Mouse (Mus musculus) retina, embryonic 14.5 days (tissue): ENCODE measurements around the gene Mettl7a1.
"Not testable (repeated sequence)": the region's sequence is repeated elsewhere in the genome, so short reads cannot be mapped to it uniquely, and the experiment has no call there.

Source experiments
- DNase-seq: peaks from one replicate; pipeline ENCODE4 v3.0.0-alpha.2; 2015; ENCODE audit warnings: low spot score

The Mettl7a1 gene

DNA sequence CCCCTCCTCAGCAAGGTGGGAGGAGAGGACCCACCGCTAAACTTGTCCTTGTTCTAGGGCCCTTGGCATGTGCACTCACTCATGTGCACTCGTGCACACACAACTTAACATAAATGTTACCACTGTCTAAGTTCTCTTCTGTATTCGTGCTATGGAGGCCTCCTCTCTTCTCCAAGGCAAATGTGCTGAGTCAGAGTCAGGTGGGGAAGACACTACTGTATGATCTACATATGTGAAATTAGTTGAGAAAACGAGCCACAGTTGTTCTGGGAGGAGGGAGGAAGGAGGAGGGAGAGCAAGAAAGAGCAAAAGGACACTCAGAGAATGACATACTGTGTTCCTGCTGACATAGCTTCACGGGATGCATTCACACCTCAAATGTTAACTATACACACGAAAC is 3.4 kb upstream of the Mettl7a1 start:
- DNase-seq, result no peak

DNA sequence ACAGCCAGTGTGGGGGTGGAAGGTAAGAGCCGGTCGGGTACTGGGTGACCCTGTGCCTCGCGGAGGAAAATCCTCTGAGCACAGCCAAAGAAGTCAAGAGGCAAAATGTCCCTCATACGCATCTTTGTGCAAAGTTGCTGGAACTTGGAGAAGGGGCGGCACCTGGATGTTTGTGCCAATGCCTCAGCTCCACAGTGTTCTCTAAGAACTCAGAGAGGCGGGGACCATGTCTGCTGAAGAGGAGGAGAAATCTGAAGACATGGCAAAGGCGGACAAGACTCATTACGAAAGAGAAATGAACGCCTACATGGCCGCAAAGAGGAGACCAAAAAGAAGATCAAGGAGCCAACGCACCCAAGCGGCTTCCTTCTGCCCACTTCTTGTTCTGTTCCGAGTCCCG is 2.4 kb upstream of the Mettl7a1 start:
- no peak for DNase-seq

DNA sequence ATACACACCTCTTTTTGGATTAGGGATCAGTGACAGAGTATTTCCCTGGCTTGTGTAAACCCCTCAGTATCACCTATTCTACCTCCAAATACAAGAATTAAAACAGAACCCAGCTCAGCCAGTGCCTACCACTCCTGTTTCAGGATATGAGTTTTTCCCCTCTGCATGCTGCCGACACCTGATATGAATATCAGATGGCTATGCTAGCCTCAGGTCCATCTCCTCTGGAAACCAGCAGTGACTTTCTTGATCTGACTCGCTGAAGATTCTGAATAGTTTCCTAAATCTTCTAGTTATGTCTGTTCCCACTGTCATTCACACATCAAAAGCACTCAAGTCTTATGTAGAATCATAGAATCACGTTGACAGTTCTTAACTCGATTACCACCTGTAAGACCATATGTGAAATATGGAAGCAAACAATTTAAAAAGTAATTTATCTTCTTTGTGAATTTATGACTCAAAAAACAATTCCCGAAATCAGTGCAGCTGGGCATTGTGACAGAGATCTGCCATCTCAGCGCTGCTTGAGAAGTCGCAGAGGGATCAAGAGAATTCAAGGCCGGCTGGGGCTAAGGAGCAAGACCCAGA is 417 bp upstream of the Mettl7a1 start:
- no peak for DNase-seq

DNA sequence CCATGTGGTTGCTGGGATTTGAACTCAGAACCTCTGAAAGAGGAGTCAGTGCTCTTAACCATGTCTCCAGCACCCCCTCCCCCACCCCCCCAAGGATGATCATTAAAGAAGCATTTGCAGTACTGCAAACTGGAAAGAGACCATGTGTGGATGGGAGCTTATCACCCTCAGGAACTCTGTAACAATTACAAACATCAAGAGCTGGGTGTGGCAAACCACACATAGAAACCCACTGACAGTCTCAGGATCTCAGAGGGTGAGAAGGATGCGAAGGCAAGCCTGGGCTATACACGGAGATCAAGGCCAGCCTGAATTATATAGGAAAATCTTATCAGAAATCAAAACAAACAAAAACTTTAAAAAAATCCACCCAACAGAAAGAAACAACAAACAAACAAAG is 2.3 kb downstream of the Mettl7a1 start:
- no peak for DNase-seq

DNA sequence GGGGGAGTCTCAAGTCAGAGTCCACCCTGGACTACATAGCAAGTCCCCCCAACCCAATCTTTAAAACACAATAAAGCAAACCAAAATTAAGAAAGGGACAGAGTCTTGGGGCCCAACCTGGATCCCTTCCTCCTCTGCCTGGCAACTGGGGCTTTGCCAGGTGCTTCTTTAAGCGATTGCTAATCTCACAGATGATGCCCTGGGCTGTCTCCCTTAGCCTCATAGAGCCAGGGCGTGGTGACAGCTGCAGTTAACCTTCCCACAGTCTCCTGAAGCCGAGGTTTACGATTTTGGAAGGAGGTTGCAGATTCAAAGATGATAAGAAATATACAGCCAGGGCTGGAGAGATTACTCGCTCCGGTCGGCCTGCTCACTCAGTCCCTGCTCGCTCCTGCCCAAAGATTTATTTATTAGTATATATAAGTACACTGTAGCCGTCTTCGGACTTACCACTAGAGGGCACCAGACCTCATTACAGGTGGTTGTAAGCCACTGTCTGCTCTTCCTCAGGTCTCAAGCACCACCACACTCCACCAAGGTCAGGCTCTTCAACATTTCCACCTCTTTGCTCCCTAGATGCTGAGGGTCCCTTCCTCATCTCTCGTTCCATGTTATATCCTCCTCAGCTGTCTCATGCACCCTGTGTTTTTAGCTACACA is 3.6 kb downstream of the Mettl7a1 start:
- DNase-seq, result peak; percentile 73

DNA sequence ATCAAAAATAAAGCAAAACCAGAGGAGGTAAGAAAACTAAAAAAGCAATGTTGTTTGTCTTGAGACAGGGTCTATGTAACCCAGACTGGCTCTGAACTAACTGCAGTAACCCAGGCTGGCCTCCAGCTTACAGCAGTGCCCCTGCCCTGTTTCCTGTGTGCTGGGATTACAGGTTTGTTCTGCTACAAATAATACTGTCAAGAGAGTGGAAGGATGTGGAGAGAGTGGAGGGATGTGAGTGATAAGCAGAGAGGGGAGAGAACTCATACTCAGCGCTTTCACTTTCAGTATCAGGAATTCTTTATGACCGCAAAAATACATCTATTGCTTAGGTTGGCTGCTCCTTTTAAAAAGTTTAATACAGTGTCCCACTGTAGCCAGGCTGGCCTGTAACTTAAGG is 8.4 kb downstream of the Mettl7a1 start:
- DNase-seq, result no peak

DNA sequence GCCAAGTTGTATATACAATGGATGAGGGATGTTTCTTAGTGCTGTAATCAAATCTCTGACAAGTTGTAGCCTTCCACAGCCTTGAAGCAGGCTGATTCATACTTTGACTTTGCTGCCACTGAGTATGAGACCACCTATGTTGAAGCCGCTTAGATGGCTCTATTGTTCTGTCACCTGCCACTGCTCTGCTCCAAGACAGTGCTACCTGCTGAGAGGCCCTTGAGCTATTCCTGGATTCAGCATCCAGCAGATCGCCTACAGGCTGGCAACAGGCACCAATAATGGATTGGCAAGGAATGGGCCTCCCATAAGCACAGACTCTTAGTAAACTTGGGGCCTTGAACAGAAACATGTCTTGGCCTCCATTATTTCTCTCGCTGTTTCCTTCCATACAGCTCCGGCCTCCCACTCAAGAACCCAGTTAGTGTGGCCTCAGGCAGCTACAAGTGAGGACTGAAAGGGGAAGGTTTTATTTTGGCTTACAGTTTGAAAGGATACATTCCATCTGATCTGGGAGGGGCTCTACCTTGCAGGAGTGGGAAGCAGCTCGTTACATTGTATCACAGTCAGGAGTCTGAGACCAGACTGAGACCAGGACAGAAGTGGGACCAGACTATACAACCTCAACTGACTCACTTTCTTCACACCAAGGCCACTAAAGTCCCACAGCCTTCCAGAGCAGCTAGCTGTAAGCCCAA is 10.7 kb downstream of the Mettl7a1 start:
- peak; percentile 0 for DNase-seq

DNA sequence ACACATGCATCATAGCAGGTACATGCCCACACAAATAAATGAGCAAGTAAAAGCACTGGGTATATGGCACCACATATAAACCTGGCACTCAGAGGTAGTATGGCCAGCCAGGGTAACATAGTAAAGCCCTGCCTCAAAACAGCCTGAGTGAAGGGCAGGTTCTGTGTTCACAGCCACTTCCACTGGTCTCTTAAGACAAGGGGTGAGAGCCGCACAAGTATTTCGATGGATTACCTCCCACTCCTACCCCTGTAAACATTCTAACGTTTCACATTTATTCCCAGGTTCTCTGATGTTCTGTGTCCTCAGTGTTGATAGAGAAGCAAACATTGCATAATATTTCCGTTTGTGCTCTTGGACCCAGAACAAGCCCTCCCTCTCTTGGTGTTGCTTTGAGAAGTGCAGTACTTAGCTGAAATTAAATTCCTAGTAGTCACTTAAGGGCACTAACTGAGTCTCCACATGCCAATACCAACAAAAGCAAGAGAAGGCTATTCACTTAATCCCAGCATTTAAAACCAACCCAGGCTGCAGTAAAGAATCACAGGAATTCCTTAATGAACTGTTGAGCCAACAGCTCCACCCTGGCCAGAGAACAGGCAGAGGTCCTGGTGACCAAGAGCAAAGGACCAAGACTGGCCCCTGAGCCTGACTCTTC is 14.2 kb downstream of the Mettl7a1 start:
- peak; percentile 0 for DNase-seq

DNA sequence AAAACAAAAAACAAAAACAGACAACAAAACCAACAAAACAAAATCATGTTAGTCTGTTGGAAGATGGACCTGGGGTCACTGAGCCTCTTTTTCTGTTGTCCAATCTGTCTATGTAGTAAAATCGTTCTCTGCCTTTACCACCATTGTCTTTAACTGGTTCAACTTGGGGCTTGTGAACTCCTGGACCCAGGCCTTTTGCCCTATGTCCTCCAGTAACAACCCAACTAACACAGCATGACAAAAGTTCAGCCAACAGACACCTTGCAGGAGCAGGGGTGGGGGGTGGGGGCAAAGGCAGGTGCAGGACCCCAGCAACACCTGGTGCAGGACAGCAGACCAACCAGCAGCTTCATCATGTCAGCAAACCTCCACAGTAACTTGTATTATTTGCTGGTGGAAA is 15.9 kb downstream of the Mettl7a1 start:
- peak; percentile 1 for DNase-seq

DNA sequence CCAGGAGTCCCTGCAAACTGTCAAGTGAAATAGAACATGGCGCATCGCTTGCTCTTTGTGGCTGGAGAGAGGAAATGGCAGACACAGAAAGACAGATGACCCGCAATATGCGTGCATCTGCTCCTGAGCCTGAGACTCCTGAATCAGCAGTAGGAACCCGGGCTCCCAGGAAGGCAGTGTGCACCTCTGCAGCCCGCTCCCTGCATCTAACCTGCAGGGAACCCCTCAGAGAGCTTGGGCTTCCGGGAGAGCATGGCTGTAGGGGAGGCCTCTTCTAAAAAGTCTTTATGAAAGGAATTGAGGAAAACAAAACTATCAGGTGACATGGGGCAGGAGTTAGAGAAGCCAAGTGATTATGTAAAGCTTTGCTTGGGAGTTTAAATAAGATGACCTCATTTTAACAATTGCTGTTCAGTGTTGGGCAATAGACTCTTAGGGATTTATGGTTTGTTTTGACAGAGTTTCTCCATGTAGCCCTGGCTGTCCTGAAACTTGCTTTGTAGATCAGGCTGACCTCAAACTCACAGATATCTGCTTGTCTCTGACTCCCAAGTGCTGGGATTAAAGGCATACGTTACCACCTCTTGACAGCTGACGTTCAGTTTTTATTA is 16.5 kb downstream of the Mettl7a1 start:
- peak; percentile 0 for DNase-seq

DNA sequence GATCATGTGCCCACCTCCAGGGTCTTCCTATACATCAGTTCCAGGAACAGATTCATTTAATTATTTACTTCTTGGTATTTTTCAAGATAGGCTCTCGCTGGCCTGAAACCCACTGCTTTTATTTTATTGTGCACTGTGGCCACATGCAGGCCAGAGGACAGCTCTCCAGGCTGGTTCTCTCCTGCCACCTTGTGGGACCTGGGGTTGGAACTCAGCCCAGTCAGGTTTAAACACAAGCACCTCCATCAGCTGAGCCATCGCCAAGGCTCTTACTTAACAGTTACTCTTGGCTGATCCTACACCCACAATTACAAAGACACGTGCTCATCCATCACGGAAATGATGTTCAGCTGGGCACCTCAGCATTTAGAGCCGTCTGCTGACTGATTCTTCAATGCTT is 17.2 kb downstream of the Mettl7a1 start:
- DNase-seq, result peak; percentile 10

DNA sequence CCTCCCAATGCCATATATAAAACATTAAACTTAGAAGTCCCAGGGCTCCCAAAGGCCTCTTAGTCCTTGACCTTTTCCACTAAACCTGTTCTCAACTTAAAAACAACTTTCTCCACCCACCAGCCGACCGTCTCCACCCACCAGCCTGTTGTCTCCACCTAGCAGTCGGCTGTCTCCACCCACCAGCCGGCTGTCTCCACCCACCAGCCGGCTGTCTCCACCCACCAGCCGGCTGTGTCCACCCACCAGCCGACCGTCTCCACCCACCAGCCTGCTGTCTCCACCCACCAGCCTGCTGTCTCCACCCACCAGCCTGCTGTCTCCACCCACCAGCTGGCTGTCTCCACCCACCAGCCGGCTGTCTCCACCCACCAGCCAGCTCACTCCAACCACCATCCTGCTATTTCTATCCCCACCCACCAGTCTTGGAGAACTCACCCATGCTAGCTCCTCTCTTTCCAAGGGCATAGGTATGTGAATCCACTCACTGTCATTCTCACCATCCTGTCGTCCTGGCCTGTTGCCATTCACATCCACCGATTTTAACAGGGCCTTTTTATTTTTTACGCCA is 20.2 kb downstream of the Mettl7a1 start:
- DNase-seq, result peak; percentile 0

DNA sequence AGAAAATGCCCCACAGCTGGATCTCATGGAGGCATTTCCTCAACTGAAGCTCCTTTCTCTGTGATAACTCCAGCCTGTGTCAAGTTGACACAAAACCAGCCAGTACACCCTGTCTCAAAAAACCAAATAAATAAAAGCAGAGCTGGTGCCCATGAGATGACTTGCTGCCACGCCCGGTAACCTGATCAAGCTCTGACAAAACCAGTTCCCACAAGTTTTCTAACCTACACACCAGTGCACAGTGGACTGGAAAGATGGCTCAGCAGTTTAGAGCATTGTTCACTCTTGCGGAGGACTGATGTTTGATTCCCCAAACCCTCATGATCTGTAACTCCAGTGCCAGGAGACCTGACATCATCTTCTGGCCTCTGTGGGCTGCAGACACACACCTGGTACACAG is 21.3 kb downstream of the Mettl7a1 start:
- no peak for DNase-seq

DNA sequence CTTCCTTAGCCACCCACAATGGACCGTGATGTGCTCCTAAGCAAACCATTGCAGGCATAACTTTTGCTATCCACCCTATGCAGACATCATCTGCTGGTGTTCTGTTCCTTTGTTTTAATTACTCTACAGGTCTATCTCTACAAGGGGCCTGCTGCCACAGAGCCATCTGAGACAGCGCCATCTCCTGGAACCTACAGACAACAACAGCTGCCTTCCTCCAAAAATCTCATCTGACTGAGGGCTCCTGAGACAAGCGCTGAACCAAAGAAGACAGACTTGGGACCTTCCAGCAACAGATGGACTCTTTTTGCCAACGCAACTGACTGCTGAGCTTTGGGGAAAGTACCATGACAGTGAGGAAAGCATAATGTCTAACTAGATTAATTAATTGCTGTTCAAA is 24.1 kb downstream of the Mettl7a1 start:
- not testable (repeated sequence) for DNase-seq

DNA sequence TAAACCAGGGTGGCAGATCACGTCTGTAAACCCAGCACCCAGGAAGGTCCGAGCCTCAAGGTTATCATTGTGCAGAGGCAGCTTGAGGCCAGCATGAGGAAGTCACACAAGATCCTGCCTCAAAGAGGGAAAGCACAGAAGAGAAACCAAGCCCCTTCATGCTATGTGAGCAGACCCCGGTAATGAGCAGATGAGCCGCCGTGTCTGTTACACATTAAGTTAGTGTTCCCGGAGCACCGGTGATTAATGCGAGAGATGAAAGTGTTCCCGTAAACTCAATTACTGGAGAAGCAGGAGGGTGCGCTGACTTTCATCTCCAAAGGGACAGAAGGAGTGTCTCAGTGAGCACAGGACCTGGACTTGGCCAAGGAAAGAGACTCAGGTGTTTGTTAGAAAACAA is 25.4 kb downstream of the Mettl7a1 start:
- DNase-seq, result not testable (repeated sequence)

DNA sequence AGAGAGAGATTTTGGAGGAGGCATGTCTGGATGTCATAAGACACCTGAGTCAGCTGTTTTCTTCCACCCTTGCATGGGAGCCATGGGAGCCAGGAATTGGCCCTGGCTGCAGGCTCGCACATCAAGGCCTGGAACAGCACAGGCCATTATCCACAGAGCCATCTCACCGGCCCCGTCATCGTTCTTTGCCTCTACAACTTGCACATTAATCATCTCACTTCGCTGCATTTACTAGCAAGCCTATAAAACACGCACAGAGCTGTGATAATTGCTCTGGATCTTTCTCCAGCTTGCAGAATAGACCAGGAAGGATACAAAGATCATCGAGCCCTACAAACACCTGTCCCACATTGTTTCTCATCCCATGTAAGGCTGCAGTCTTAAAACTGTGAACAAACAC is 26.8 kb downstream of the Mettl7a1 start:
- DNase-seq, result no peak

DNA sequence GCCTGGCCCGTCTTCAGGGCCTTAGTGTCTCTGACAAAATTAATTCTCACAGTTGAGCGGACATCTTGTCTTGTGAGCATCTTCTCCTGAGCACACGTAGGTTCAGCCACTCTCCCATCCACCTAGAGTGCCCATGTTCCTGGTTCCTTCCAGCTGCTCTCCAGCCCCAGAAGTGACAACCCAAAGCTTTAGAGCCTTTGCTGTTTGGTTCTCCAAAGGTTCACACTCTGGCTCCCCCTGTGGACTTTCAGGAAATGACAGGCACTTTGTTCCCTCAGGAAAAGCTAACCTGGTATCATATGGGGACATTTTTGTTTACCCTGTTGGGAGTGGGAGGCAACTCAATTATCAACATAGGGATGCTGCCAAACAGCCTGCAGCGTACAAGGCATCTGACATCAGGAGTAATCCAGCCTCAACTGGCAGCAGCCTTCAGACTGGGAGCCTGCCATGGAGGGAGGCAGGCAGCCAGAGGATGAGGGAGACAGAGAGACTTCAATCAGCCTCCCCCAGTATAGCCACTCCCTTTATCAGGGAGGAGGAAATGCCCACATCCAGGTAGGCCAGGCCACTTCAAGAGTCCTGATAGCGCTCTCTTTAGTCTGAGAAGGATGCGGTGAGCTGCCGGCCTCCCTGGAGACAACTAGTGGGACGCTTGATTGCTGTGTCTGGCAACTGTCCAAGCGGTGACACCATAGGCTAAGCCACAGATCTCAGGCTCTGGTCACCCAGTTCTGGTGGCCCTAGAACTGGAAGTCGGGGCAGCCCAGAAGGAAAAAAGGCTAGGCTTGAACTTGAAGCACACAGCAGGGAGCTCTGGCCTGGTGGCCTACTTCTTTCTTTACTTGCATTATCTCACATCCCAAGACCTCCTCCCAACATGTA is 28.4 kb downstream of the Mettl7a1 start:
- DNase-seq, result not testable (repeated sequence)

DNA sequence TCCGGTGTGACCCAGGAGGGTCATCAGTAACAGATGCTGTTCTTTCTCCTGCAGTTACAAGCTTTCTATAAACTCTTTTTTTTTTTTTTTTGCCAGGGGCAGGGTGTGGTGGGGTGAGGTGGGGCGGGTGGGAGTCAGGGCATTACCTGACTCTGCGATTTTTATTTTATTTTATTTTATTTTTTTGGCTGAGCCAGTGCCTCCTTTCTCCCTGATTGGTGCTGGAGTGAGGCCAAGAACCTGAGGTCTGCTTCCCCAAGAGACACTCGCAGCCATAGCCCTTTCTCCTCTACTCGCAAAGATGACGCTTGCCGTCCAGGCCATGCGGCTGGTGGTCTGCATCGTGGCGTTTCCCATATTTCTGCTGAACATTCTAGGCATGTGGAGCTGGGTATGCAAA is 30.7 kb downstream of the Mettl7a1 start, which contains the start of gene Mettl7a3:
Gene Mettl7a3, plus strand, starts transcription at position 301 of the 400 bp plus-strand sequence.
- DNase-seq, result no peak

DNA sequence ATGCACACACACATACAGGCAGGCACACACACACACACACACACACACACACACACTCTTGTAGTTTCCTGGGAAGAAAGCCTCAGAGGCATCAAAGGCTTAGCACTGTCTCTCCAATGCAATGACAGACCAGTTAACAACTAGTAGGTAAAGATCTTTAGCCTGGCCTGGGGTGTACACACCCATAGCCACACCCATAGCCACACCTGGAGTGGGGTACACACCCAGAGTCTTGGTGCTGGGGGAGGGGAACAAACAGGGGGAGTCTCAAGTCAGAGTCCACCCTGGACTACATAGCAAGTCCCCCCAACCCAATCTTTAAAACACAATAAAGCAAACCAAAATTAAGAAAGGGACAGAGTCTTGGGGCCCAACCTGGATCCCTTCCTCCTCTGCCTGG is 33.4 kb downstream of the Mettl7a1 start:
- DNase-seq, result not testable (repeated sequence)

DNA sequence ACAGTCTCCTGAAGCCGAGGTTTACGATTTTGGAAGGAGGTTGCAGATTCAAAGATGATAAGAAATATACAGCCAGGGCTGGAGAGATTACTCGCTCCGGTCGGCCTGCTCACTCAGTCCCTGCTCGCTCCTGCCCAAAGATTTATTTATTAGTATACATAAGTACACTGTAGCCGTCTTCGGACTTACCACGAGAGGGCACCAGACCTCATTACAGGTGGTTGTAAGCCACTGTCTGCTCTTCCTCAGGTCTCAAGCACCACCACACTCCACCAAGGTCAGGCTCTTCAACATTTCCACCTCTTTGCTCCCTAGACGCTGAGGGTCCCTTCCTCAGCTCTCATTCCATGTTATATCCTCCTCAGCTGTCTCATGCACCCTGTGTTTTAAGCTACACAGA is 33.9 kb downstream of the Mettl7a1 start:
- not testable (repeated sequence) for DNase-seq
